Mouse (Mus musculus) cerebellum, adult 8-10 months (tissue): ENCODE measurements around the gene Pomc.
"Not testable (repeated sequence)": the region's sequence is repeated elsewhere in the genome, so short reads cannot be mapped to it uniquely, and the experiment has no call there.

Experiments
- DNase-seq: peaks from one replicate; pipeline ENCODE4 v3.0.0; 2022

Gene Pomc

DNA sequence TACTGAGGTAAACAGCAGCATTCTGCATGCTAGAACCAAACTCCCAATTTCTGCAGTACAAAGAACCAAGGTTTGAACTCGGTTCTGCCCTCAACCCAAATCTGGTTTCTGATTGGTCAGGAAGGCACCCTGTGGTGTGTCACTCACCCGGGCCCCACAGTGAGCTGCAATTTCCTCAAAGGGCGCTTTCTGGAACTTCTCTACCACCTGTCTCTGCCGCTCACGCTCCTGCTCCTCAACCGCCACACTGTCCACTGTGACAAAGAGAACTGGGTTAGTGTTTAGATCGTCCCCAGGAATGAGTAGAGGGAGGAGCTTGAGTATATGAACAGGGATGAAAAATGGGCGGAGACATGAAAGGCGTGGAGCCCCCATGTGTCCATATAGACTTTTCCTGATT, 13.6 kb downstream of the Pomc start:
- no peak for DNase-seq

DNA sequence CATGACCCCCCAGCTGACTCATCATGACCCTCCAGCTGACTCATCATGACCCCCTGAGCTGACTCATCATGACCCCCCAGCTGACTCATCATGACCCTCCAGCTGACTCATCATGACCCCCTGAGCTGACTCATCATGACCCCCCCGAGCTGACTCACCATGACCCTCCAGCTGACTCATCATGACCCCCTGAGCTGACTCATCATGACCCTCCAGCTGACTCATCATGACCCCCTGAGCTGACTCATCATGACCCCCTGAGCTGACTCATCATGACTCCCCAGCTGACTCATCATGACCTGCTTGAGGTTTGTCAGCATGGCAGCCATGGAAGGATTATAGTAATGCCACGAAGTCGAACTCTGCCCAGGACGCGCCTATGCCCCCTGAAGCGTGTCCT, 18.4 kb downstream of the Pomc start:
- DNase-seq = not testable (repeated sequence)

DNA sequence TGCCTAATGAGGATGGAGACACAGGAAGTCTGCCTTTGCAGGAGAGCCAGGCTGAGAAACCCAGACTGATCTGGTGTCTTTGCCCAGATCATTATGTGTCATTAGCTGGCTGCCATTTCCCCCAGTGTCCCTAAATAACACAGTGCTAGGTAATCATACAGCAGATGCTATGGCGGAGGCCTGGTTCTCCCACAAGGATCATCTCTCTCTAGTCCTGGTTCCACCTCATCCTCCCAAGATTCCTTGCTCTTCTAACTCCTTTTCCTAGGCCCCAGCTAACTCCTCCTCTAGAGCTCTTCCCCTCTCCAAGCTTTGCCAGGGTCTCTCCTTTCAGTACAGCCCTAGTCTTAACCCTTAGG, 26.2 kb downstream of the Pomc start:
- DNase-seq = no peak

DNA sequence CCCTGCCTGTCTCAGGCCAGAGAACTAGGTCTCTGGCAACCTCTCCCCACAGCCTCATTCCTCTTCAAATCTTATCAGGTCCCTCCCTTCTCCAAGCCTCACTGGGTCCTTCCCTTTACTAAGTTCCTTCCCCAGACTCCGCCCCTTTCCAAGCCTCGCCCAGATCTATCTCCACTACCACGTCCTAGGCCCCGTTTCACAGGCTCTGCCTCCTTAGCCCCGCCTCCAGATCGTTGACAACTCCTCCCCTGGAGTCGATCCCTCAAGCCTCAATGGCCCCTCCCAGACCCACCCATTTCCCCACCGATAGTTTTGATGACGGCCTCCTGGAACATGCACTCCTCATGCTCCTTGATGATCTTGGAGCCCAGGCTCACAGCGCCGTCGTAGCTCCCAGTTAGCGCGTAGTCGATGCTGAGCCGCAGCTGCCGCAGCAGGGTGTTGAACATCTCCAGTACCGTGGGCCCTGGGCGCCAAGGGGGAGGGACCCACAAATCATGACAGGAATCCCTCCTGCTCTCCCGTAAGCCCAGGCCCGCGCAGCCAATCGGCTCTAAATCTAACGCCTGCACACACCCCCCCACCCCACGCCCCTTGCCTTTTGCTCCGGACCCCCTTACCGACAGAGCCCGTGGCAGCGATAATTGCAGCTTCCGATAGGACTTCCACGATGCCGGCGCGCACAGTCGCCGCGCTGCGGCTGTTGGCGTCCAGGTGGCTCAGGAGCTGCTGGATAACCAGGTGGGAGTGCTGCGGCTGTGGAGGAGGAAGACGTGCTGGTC, 26.8 kb downstream of the Pomc start:
- DNase-seq = peak; percentile 71

DNA sequence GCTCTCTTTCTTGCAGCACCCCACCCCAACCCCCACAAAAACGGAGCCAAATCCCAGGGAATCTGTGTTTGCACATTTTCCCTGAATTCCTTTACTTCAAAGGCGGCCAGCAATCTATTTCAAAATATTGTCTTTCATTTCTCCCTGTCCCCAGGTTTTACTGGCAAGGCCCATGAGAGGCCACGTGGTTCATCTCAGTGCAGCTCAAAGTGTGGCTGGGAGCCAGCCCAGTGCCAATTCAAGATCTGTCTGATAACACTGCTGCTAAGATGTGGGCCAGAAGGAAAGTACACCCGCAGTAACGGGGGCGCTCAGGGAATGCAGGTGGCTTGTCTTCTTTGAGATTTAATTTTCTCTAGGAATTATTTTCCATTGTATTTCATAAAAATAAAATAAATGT, 27.5 kb downstream of the Pomc start:
- DNase-seq = peak; percentile 74

DNA sequence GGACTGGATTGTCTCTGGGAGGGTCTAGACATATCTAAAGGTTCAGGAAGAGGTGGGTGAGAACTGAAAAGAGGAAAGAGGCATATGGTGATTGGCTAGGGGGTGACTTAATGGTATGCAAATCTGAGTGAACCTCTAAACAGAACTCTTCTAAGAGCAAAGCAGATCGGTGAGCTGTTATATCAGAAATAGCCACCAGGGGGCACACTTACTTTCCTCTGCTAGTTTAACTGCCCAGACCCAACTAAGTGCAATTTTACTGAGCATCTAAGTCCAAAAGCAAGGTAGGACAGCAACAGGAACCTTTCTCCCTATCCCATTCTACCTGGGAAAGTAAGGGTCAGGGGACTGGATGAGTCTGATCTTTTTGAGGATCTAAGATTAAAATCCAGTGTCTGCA, 29.0 kb downstream of the Pomc start:
- DNase-seq = peak; percentile 89

DNA sequence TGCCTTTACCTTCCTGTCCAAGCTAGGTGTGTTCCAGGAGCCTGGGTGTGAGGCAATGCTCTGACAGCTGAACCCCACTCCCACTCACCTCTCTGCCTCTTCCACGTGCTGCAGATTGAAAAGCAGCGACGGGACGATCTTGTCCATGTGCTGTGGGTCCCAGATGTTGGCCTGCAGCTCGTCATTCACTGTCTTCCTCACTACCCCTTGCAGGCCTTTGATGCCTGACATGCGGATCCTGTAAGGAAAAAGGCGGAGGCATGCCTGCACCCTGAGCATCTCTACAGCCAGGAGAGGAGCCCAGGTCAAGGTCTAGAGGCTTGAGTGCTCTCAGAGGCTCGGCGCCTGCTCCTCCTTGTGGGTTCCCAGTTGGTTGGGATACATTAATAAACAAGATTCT, 29.7 kb downstream of the Pomc start:
- no peak for DNase-seq

DNA sequence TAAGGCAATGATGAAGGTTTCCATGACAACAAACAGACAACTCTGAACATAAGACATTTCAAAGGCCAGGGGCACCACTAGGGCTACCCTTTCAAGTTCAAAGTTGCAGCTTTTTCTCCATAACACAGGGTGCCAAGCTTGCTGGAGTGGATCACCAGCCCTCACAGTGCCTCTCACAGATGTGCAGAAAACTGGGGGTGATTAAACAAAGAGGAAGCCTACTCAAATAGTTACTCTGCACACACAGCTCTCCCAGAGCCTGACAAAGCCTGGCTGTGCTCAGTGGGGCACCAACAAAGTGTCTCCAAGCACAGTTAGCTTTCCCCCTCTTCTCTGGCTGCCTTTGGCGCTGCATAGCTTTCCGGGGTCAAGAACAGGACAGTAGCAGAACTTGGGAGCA, 35.2 kb downstream of the Pomc start:
- no peak for DNase-seq

DNA sequence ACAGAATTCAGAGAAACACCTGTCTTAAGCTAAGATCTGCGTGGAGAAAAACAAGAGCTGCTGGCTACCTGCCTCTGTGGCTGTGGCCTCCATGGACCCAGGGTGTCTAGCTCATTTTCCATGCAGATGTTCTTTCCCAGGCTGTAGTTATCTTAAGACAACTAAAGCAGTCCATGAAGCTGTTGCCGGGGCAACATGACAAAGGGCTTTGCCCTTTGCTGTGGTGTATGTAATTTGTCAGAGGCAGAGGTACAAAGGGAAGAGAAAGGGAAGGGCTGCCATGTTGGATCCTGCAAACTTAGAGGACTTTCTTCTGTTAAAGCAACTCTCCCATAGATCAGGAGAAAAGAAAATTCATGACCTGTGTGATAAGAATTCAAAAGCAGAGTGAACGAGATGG, 36.3 kb downstream of the Pomc start:
- no peak for DNase-seq

DNA sequence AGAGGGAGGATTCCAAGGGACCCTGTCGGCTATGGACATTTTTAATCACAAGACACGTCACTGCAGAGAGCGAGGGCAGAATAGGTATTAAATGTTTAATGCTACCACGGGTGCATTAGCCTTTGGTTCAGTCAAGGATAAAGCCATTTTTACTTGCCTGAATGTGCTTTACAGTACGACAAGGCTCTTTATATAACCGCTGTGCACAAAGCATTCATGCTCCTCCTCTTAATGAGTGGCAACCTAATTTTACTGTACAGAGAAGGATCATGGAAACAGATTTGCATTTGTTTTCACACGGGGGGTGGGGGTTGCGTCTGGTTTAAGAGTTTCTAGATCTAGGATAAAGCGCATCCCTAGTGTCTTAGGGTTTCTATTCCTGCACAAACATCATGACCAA, 42.0 kb downstream of the Pomc start:
- DNase-seq = no peak

DNA sequence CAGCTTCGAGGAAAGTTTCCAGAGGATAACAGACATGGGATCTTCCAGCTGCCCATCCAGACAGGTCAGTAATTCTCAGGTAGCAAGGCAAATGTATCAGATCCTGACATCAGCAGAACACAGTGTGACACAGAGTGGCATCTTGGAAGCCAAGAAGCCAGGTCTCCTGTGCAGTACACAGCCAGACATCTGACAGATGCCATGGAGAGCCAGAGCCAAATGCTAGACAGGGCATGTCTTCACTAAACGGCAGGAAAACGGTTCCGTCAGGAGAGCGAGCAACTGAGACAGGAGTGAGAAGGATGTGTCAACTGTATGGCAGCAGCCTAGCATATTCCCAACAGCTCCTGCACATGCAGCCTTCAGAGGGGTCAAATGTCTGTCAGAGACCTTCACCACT, 45.7 kb downstream of the Pomc start:
- no peak for DNase-seq

DNA sequence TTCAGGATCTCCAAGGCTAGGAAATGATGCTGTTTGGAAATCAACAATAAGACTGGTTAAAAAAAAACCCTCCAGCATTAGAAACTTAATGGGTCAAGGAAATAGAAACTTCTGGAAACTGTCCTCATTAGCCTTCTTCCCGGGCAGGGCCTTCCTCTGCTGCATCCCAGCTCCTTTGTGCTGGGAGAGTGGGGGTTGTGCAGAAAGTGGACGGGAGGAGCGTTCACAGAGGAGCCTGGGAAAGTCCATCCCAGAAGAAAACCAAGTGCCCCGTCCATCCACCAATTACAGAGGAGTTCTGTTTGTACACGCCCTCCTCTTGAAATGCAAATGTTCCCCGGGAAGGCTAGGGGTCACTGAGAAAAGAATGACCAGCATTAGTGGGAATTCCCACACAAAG, 49.9 kb downstream of the Pomc start:
- no peak for DNase-seq

DNA sequence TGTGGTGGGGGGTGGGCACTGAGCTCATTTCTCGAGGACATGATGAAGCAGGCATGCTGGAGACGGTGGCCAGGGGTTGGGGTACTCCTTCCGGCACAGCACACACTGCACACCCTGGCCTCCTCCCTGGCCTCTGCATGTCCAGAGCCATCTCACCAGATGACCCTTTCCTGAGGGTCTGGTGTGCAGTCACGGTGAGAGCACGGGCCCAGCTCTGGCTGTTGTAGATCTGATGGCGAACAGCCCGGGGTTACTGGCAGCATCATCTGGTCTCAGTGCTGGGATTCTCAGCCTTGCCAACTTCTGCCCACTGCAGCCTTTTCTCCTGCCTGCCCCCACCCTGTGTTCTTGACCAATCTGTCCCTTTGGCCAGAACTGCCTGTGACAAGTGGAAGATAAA, 51.3 kb downstream of the Pomc start:
- peak; percentile 81 for DNase-seq

DNA sequence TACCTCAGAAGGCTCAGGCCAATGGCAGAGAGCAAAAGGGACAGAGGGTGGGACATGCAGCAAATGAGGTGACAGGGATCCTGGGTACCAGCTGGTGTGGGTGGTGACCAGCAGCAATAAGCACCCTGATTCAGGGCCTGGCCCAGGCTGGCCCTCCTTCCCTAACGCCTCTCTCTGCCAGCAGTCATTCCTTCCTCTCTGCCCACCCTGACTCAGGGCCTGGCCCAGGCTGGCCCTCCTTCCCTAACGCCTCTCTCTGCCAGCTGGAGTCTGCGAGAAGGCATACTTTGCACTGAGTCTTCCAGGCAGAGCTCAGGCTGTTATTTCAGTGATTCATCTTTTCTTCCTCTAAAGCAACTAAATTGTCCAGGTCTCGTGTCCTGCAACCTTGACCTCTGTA, 52.4 kb downstream of the Pomc start:
- peak; percentile 70 for DNase-seq

DNA sequence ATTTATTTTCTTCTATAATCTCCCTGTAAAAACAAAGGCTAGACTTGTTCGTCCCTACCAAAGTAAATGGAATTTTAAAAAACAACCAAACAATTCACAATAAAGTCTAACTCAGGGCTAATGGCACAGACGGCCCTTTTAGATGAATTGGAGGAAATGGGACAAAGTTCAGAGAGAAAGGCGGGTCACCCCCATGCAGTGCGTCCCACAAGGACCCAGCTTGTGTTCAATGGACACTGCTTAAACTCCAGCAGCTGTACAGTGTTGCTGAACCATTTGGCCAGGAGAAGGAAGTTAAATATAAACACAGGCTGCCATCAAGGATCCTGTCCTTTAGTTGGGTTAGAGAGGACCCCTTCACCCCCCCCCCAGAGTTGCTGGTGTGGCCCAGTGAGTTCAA, 53.0 kb downstream of the Pomc start:
- no peak for DNase-seq

DNA sequence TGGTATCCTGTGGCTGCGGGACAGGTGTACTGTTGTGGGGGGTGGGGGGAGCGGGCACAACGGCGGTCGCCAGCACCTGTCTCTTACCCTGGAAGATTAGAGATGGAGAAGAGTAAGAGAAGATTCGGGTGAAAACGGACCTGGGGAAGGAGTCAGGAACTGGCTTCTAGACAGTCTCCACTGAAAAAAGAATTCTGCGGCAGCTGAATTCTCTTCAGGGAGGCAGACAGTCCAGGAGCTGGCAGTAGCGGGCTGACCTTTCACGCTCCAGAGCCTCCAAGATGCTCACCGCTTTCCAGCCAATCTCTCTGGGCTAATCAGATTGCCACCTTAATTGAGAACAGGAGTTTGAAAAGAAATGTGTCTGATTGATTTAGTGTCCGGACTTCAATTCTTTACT, 54.0 kb downstream of the Pomc start:
- peak; percentile 81 for DNase-seq
